Mouse (Mus musculus) right cerebral cortex, adult 2 months (tissue): ENCODE measurements around the gene Amigo1.

ENCODE experiments used
- DNase-seq, 2 experiments: peaks; one replicate each; pipeline ENCODE4 v3.0.0; 2021 to 2022; ENCODE audit warnings: low spot score in 2 of 2

The Amigo1 gene

DNA sequence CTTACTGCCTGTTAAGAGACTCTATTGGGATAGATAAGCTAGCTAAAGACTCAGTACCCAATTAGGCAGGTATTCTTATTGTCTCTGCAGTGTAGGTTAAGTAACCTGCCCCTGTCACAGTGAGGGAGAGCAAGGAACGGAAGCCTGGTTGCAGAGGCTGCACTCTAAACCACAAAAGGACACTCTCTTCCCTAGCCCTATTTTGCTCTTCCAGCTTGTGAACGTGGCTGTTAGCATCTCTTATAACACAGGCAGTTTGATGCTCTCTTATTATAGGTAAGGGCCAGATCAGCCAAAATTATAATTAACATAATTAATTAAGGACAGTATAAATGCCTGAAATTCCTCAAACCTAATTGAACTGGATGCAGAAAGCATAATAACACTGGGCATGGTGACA lies 5.6 kb upstream of the Amigo1 start:
- DNase-seq, result no peak

DNA sequence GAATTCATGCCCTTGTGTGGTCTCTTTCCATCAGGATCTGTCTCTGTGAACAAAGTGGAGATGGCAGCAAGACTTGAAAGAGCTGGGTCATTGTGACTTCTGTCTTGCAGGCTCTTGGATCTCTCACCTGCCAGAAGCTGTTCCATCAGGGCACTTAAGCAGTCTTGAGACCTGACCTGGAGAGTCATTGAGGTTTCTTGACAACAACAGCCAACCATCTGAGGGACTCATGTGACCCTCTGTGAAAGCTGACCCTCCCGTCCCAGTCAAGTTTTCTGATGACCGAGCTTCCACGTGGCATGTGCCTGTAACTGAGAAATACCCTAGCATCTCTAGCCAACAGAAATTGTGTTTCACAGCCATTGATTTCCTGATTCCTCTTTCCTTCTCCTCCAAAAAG lies 1.4 kb upstream of the Amigo1 start:
- no peak for DNase-seq

DNA sequence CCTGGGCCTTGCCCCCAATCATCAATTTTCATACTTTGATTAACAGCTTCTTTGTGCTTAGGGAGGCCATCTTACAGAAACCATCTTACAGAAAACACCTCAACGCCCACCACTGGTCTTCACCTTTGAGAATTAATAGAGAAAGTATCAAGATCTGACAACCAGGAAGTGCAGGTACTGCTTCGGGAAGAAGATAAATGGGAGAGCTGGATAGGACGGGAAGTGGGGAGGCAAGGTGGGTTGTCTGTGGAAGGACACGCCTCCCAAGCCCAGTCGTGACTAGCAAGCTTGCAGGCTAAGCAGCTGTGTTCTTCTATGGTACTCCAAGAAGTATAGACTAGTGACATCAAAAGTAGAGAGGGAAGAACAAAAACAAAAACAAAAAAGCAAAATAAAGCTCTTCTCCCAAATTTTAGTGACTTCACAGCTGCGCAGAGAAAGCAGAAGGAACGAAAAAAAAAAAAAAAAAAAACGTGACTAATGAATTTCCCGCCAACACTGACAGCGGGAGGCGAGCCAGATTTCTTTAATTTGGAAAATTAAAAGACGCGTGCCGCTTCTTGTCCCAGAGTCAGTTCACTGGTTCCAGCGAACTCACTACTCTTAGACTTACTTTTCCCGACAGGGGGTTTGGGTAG lies 556 bp upstream of the Amigo1 start:
- DNase-seq, result no peak

DNA sequence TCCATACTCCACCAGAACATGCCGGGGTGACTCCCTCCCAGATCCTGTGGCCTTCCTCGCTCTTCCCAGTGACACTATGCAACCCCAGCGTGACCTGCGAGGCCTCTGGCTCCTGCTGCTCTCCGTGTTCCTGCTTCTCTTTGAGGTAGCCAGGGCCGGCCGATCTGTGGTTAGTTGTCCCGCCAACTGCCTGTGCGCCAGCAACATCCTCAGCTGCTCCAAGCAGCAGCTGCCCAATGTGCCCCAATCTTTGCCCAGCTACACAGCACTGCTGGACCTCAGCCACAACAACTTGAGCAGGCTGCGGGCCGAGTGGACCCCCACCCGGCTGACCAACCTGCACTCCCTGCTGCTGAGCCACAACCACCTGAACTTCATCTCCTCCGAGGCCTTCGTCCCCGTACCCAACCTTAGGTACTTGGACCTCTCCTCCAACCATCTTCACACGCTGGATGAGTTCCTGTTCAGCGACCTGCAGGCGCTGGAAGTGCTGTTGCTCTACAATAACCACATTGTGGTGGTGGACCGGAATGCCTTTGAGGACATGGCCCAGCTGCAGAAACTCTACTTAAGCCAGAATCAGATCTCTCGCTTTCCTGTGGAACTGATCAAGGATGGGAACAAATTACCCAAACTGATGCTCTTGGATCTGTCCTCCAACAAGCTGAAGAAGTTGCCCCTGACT lies 1.1 kb downstream of the Amigo1 start:
- DNase-seq, result no peak

DNA sequence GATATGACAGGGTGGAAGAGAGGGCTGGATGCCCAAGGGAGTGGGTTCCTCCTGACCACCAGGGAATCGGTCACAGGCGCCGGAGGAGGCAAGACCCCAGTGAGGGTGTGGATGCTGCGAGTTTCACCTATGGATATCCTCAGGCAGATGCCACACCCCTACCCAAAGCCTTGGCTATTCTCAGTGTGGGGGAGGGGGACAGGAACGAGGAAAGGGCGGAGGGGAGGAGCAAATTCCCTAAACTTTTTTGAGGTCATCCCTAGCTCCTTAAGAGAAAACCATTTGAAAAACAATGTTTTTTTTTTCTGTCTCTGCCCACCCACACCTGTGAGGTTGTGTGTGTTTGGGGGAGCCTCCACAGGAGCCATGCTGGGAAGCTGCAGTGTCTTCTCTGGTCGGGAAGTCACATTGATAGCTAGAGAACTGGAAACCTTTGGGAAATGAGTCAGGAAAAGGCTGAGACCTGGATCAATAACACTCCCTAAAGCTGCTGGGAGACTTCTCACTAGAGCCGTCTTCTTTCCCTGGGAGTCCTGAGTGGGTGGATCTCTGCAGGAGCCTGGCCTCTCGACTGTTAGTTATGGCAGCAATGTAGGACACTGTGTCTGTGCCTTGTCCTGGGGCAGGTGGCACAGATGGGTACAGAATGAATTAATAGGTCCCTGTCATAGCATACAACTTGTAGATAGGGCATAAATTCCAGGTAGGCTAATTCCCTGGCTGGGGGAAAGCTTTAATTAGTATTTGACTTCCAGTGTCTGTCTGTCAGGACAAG lies 2.8 kb downstream of the Amigo1 start:
- DNase-seq, result no peak

DNA sequence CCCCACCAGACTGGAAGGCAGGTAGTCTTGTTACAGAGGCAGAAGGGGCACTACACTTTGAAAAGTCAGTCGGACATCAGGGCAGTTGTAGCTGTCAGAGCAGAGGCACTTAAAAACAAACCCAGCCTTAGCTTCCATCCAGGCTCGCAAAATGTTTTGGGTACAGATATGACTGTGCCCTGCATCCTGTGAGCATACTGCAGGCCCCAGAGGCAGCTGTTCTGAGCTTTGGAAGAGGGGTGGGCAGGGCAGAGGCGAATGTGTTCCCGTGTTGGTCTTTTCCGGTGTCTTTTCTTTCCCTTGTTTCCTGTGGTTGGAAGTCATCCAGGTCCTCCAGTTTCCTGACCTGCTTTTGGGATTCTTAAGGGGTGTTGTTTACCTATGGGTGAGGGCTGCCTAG lies 3.8 kb downstream of the Amigo1 start:
- no peak for DNase-seq

DNA sequence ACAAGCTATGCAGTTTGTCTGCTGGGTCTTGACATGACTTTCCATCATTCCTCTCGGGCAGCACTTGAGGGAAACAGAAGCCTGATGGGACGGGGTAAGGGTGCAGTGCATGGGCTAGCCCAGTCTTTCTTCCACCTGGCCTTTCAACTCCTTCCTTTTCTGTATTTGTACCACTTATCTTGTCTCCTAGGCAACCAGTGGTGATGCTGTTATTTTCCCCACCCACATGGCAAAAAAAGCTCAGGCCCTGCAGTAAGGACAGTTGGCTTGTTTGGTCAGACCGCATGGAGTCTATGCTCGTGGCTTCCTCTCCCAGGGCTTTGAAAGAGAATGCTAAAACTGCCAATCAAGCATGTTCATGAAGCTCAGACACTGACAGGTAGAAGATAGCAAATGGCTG lies 7.6 kb downstream of the Amigo1 start:
- DNase-seq, result peak in 1 of 2 experiments; percentile 40

DNA sequence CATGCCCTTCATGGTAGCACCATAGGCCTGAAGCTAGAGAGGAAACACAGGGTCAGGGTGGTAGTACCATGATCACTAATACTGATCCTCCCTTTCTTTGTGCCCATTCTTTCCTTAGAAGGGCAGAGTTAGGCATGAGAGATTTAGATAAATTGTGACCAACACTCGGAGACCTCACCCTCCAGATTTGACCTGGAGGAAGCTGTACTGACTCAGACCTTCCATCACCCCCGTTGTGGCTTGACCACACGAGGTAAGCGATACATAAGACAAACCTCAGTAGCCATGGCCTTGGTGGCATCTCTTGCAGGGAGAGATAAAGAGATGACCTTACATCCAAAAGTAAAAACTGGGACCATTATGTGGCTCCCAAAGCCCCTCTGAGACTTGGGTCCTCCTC lies 9.2 kb downstream of the Amigo1 start:
- DNase-seq, result no peak

DNA sequence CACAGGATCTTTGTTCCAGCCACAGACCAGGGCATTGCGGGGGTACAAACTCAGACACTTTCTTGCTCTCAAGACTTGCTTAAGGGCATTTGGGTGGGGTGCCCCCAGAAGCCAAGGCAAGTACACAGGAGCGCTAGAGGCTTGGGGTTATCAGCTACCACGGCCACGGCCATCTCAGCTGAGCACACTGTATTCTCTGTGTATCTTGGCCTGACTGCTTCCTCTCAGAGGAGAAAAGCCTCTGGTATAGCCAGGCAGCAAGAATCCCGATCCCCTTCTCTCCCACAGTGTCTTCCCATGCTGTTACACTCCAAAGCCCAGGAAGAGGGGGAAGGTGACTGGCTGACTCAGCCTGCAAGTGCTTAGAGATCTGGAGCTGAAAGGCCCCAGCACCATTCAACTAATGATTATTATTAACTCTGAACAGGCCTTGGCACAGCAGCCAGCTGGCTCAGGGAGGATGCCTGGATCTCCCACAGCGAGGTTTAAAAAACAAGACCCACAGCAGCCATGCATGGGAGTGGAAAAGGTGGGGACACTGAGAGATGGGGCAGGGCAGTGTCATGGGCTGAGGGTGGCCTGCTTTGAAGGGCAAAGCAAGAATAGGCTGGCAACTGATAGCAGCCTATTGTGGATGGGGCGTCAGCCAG lies 9.9 kb downstream of the Amigo1 start:
- DNase-seq, result peak; percentile 67 to 72

DNA sequence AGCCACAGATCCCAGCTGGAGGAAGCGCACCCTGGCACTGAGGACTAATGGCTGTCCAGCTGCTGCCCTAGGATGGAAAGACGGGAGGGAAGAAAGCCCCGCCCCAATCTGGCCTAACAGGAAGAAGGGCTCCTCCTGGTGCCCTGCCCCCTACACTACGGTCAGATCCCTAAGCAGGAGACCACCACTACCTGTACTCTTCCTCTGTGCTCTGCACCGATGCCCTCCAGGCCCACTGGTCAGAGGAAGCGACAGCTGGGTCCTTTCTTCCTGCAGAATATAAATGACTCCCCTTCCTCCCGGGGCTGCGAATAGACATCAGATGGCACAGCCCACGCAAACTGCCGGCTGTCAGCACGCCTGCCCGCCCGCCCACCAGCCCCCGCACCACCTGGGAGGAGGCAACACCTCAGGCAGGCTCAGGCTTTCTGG lies 10.9 kb downstream of the Amigo1 start:
- peak; percentile 85 to 87 for DNase-seq

DNA sequence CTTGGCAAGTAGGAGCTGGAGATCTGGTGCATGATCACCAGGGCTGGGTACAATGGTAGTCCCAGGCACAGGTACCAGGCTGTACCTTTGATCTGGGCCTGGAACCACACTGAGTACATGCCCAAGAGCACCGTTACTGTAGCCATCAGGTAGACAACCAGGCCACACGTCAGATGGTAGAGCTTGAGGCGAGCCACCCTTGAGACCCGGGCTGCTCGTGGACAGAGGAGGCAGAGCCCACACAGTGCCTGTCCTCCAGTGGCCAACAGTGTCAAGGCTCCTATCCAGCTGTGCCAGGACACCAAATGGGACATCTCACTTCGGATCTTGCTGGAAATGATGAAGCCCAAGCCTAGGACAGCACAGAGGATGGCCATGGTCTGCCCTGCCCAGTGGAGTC lies 13.1 kb downstream of the Amigo1 start:
- peak in 1 of 2 experiments; percentile 5 for DNase-seq

DNA sequence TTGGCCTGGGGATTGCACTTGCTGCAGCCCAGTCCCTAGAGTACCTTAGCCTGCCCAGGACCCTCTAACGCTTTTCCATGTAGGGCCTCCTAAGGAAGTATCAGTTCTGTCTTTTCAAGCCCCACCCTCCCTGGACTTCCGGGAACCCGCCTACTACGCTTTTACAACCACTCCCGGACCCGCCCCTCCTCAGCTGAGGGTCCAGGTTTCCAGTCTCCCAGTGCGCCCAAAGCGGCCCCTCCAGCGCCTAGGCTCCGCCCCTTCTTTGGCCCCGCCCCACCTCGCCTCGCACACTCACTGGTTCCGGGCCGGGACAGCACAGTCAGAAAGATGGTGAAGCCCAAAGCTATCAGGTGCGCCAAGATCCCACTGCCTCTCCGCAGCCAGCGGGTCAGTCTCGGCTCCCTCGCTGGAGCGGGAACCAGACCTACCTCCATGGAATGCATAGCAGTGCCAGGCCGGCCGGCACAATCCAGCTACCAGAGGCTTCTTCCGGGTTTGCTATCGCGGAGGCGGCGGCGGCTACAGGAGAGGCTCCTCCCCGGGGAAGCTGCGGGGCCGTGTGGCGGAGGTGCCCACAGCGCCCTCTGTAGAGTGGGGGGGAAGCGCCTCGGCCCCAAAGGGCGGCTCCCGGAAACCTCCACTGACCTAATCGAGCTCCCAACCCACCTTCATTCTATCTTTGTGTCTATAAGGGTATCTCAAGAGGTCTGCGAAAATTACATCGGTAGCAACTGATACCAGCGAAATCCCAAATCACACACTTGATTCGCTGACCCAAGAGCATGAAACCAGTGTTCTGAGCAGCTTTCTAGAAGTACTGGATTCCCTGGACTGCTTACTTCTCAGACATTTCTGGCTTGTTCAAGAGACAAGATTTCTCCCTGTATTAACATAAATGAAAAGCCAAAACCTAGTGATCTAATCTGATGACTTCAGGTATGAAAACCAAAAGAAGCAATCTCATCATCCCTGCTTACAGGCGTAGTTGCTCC lies 14.5 kb downstream of the Amigo1 start, which contains the start of gene Cyb561d1:
Gene Cyb561d1 (minus strand): TSS at position 884 of the 995 bp plus-strand sequence.
- DNase-seq, result peak; percentile 85 to 92

DNA sequence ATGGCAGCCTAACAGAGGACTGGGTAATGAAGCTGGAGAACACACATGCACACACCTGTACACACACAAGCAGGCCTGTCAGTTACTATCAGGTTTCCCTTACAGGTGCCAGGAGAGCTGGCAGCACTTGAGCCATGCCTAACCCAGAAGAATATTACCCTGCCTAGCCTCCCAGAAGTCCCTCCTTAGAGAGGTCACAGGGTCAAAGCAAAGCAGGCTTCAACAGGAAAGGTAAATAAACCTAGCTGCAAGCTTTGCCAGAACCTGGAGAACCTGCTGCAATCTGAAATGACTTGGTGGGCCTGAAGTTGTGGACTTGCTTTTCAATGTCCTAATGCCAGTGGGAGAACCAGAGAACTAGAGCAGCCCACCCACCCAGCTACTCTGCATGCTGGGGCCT lies 16.4 kb downstream of the Amigo1 start:
- DNase-seq, result peak in 1 of 2 experiments; percentile 6

DNA sequence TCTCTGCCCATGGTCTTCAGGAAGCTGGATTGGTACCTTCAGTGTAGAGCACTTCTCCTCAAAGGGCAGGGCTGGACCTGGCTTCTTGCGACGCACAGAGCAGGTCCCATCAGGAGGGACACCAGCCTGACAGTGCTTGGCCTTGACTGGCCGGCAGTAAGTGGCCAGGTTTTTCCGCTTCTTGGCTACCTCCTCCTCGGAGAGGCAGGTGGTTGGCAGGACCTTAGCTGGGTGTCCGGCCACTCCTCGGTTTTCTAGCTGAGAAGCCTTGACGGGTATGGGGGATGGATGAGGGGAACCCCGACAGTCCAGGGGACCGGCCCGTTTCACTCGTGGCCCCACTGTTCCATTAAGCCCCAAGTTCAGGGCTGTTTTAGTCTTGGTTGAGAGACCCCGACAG lies 17.1 kb downstream of the Amigo1 start:
- no peak for DNase-seq

DNA sequence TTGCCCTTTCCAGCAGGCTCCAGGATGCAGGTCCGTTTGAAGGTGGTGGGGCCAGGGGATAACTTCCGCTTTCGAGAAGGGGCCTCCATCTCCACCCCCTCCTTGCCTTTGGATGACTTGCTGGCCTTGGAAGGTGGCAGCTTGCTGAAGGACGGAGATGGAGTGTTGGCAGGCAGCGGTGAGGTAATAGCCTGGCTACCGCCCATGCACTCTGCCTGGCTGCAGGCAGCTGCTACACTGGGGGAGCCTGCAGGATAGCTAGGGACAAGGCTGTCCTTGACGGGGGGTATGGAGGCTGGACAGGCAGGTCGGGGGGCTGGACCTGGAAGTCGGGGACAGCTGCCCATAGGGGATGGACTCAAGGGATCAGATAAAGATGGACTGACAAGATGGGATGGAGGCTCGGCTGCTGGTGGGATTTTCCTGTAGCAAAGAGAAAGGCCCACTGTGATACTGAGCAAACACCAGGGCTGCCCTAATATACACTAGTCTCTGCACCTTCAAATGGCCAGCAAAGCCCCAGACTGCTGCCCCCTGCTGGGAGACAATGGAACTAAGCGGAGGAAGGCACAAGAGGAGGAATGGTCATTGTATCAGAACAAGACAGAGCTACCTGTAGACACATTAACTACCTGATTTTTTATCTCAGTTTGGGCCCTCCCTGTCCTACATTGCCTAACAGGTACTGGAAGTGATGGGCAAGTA lies 17.6 kb downstream of the Amigo1 start:
- DNase-seq, result peak; percentile 81 to 88

DNA sequence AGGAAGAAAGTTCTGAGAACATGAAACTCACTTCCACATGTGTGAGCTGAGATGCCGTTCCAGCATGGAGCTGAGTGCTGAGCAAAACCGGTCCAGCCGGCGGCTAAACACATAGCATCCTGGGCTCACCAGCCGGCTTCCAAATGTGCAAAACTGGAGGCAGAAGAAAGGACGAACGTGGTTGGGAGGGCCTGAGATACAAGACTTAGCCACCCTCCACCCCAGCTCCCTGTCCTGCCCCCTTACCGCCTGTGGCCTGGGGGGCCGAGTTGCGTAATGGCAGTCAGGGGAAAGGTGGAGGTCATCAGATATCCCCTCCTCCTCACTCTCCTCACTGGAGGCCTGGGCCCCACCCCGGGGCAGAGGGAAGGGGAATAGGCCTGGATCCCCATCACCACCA lies 18.3 kb downstream of the Amigo1 start:
- no peak for DNase-seq

DNA sequence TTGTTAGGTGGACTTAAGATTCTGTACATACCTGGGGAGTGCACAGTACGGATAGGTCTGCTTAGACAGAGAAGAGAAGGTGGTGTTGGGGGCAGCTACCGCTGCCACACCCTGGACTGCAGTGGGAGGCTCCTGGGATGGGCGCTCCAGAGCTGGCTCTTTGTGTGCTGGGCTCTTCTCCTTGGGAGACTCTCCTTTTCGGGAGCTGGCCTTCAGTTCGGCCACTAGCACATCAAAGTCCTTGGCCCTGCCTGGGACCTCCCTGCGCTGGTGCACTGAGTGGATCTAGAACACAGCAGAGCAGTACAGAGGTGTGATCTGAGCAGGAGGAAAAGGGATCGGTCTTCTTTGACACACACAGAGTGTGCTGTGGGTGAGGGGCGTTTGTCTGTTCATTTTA lies 19.5 kb downstream of the Amigo1 start:
- peak in 1 of 2 experiments; percentile 6 for DNase-seq

DNA sequence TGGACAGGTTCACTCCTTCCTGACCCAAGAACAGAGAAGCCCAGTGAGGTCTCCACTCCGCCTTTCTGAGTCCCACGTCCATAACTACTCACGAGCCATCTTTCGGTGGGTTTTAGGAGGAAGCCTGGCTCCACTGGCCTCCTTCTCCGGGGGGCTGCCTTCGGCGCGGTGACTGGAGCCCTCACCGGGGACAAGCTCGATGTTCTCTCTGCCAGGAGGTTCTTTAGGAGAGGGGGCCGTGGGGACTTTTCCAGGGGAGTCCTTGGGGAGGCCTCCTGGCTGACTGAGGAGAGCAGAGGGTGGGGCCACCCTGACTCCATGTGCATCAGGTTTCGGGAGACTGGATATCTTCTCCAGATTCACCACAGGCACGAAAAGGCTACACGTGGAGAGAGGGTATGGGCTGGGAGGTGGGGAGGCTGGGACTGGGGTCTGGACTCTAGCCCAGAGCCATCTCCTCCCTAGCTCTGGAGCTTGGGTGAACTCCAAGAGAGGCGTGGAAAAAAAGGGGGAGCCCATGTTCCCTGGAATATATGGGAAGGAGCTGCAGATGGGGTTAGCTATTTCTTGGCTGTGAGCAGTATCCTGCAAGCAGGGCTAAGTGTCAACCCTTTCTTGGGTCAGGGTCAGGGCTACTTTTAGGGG lies 20.7 kb downstream of the Amigo1 start:
- peak in 1 of 2 experiments; percentile 7 for DNase-seq

DNA sequence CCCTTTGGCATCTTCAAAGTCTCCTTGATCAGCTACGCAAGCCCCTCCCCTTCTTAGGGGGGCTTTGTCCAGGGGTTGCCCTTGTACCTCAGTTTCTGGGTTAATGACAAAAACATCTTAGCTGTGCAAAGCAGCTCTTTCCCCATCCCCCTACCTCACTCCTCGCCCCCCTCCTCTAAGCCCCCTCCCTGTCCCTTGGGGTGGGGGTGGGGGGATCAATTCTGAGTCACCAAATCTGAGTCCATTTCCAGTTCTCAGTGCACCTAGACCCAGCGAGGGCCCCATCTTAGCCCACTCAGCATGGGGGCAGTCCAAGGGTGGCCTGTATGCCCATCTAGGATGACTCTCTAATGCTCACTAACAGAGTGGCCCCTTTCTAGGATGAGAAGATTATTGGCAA lies 22.9 kb downstream of the Amigo1 start:
- no peak for DNase-seq

DNA sequence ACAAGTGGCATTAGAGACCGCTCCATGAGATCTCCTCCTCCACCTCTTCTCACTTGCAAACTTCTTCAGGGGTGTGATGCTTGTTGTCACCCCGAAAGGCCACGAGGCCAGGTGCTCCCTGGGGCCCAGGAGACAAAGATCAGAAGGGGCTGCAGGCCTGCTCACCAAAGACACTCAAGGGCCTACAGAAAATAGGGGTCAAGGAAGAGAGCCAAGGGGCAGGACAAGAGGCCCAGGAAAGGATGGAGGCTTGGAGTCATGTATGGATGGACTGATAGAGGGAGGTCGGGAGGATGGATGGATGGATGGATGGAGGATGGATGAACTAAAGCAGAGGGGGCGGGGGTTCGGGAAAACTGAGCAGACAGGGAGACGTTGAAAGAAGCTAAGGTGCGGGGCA lies 23.4 kb downstream of the Amigo1 start:
- no peak for DNase-seq
